Mouse (Mus musculus) v-Abl transformed pro-B cells (cell line): Measurements from ENCODE around the gene Elfn2.

Source experiments
- in situ Hi-C, 2 experiments: fragments of 400-800 bp; cut with MboI; formaldehyde crosslinking; loops; one replicate each; pipeline ENCODE4 v1.15.1; 2025; ENCODE audit not compliant: unreplicated experiment in 2 of 2

The Elfn2 gene

DNA sequence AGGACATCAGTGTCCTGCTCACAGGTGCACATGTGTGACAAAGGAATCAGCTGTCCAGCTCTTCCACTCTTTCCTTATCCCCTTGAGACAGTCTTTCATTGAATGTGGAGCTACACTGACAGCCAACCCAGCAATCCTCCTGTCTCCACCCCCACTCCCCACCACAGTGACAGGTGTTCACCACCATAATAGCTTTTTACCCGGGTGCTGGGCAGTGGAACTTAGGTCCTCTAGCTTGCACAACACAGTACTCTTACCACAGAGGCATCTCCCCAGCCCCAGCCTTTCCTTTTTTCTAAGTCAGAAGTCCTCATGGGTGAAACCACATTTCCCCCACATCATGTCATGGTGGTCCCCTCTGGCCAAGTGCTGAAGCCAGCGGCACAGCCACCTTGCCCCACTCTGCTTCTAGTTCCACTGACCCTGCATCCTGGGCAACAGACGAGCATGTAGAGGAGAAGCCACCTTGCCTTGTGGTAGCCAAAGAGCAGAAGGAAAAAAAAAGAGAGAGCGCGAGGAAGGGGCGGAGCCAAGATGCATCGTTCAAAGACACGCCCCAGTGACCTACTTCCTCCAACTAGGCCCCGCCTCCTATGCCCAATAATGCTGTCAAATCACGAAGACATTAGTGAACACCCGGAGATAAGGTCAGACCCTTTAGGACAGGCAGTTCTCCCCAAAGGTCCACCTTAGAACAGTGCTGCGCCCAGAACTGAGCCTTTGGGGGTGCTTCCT, 11.9 kb upstream of the Elfn2 start:
- in situ Hi-C loops, result loop anchor here (25.0 kb wide), 2 partner anchors 293 to 543 kb away; partner anchors contain the start of gene Kctd17 (in 1 of the 2)

GRCm38 (mm10) chr15:78726697-78727096, 8.1 kb upstream of the Elfn2 start:
- in situ Hi-C loops, result loop anchor here (25.0 kb wide), 2 partner anchors 289 to 539 kb away; partner anchors contain the start of gene Kctd17 (in 1 of the 2)

GRCm38 (mm10) chr15:78720532-78720931, 2.0 kb upstream of the Elfn2 start:
- in situ Hi-C loops, result loop anchor here (5.0 kb wide), 1 partner anchor 98 kb away; no protein-coding TSS in a partner anchor

DNA sequence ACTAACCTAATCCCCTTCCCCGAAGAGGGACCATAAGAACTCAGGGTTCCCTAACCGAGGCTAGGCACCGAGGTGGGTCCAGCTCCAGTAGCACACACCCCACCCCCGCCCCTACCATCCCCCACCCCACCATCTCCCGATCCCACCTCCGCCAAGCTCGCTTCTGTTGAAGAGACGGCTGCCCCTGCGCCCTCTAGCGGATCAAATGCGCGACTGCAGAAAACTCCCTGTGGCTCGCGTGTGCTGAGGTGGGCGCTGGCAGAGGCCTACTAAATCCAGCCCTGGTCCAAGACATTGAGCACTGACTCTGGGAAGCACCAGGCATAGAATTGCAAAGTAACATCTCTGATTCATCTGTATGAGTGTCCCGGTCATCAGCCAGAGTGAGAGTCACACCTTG, 1.5 kb upstream of the Elfn2 start:
- in situ Hi-C loops, result loop anchor here (5.0 kb wide), 1 partner anchor 98 kb away; no protein-coding TSS in a partner anchor

DNA sequence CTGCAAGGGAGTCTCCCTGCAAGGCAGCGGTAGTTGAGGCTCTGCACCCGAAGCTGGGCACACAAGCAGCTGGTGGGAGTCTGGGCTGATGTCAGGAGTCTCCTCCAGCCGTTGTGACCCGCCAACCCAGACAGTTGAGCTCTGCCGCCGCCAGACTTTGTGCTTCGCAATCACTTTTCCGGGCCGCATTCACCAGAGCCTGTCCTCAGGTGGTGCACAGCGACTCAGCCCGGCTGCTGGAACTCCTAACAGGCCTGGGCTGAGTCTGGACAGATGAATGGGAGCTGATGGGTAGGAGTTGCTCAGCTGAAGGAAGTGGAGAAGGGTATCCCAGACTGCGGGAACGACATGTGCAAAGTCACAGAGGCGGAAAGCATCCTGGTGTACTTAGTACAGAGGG, 845 bp upstream of the Elfn2 start:
- in situ Hi-C loops, result no loop called here

- in situ Hi-C loops, result no loop called here
Measured at GRCm38 (mm10) chr15:78716936-78717335, 1.6 kb downstream of the Elfn2 start.

DNA sequence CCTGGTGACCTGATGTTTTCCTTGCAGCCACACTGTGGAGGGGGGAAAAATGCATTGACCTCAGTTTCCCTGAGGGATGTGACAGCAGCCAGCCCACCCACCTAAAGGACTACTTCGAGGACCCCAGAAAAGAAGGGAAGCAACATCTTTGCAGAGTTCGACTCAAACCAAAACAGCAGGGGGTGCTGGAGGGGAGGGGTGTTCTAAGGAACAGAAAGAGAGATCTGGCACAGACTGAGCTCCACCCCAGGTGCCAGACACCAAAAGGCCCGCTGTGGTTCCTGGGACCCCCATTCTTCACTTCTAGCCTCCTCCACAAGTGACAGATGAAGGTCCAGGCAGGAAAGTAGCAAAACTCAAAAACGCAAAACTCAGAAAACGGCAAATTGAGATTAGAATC, 2.7 kb downstream of the Elfn2 start:
- in situ Hi-C loops, result no loop called here

DNA sequence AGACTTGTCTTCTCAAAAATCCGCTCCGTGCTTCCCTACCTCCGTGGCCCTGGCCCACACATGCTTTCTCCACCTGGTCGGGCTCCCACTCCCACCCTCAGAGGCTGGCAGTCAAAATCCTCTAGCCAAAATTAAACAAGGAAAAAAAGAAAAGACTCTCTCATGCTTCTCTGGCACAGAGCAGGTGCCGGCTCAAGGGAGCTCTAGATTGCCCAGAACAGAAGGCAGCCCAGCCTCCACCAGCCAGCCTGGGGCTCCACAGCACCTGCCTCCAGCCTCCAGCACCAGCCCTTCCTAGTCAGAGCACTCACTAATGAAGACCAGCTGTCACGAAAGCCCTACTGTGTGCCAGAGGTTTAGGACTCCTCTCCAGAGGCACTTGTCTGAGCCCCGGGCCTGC, 4.8 kb downstream of the Elfn2 start:
- in situ Hi-C loops, result no loop called here

DNA sequence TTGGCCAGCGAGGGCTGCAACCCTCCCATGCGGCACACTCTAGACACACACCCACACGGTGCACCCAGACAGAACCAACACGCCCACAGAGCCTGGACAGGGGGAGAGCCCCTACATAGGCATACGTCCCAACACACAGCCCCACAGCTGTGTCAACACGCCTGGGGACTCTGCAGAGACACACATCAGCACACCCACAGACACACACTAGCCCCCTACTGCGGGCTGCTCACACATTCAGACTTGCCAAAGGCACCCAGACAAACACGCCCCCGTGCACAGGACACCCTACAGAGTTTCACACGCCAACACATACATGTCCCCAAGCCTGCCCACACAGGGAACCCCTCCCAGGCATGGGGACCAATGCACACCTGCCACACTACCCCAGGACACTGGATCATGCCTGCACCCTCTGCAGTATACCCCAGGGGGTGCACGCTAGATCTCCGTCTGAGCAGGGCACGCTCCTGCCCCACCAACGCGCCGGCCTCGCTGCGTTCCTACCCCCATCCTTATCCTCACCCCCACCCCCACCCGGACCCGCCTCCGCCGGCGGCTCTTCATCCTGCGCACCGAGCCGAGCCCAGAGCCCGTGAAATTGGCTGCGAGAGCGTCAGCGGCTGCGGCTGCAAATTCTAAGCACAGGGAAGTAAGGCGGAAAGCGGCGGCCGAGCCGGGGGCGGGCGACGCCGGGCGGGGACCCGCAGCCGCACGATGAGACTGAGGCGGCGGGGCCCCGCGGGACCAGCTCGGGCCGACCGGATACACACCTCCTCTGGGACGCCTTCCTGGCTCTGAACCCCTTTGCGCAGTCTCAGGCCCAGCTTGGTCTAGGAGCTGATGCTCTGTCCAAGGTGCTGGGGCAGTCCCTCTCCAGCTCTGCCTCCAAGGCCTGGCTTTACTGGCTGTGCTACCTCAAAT, 6.0 kb downstream of the Elfn2 start:
- in situ Hi-C loops, result no loop called here

- in situ Hi-C loops, result no loop called here
Measured at GRCm38 (mm10) chr15:78711935-78712334, 6.6 kb downstream of the Elfn2 start.

DNA sequence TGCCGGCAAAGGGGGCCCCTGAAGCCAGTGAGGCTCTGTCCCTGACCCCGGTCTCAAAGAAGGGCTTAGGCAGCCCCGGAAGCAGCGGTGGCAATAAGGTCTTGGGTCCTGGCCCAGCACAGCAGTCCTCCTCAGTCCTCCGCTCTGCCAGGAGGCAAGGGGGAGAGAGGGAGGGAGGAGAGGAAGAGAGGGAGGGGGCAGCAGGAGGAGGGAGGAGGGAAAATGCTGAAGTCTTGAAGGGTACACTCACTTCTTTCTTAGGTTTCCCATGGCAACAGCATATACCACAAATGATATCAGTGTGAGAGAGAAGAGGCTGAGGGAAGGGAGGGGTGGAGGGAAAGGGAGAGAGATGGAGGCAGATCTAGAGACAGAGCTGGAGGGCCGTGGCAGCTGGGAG, 7.9 kb downstream of the Elfn2 start:
- in situ Hi-C loops, result no loop called here

- in situ Hi-C loops, result no loop called here
Measured at GRCm38 (mm10) chr15:78709767-78710166, 8.8 kb downstream of the Elfn2 start.

DNA sequence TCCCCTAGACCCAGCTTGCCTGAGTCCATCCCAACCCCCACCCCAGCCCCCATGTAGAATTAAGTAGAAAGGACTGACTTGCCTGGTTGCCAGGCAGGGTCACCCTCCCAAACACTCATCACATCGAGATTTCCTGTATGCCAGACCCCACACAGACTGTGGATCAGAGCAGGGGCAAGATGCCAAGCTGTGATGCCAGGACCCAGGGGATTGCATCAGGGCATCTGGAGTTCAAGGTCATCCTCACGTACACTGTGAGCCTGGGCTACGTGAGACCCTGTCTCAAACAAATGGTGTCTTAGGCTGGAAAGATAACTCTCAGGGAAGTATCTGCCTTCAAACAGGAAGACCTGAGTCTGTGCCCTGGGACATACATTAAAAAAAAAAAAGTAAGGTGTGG, 11.9 kb downstream of the Elfn2 start:
- in situ Hi-C loops, result no loop called here

DNA sequence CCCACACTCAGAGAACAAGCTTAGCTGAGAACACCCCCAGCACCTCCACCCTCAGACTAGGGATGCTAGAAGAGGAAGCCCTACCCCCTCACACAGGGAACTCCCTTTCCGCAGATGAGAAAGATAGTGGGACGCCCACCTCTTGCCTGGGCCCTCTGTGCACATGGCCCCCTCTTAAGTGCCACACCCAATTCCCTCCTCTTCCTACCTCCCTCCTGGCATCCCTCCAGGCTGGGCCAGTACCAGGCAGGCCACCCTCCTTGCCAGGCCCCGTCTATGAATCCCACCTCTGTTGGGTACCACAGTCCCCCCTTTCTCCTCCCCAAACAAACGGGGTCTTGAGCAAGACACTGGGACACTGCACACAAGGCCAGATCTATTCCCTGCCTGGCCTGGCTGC, 13.7 kb downstream of the Elfn2 start:
- in situ Hi-C loops, result no loop called here

DNA sequence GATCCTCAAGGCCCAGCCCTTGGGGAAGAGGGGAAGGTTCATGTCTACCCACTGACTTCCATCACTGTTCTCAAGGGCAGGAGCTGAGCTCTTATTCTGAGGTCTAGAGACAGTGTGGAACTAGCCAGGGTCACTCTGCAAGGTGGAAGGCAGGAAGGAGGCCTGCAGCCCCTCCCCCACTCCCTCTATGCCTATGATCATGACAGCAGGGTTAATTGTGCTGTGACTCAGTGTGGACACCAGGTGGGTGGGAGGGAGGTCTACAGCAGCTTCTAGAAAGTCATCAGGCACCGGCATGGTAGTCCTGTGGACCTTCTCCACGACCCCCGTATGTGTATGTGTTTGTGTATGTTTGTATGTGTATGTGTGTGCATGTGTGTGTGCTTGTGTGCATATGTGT, 14.6 kb downstream of the Elfn2 start:
- in situ Hi-C loops, result no loop called here

- in situ Hi-C loops, result no loop called here
Measured at GRCm38 (mm10) chr15:78700420-78700819, 18.2 kb downstream of the Elfn2 start.

DNA sequence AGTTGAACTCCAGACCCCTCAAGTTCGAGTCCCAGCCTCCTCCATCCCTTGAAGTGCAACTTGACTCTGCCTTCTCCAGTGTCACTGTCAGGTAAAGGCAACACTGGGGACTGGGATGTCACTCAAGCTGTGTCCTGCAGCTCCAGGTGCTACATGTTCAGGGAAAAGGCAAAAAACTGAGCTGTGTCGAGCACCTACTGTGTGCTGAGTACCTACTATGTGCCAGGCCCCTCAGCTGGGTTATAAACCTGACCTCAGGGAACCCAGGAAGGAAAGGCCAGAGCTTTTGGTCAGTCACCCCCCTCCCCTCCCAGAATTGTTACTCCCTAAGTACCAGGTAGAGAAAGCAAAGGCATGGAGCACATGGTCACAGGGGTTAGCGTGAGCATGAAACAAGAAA, 19.1 kb downstream of the Elfn2 start:
- in situ Hi-C loops, result no loop called here

DNA sequence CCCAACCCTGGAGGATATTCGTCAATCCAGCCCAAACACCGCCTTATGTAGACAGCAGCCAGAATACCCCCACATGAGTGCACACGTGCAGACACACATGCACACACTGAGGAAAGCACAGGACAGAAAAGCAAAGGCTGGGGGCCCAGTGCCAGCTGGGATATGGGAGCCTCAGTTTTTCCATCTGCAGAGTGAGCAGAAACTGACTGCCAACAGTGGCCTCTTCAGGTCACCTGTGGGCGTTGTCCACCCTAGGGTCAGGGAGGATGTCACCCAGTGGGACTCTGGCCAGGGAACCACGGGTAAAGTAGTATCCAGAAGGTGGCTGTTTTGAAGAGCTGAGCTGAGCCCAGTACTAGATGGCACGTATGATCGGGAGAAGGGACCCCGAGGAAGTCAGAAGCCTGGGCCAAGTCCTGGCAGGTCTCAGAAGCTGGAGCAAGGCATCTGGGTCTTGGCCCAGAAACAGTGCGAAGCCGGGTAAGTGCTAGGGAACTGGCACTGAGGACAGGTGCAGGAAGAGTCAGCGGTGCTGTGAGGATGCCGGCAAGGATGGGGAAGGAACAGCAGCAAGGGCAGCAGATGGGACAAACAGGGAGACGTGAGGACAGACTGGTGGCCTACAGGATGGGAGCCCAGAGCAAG, 20.0 kb downstream of the Elfn2 start:
- in situ Hi-C loops, result no loop called here

- in situ Hi-C loops, result no loop called here
Measured at GRCm38 (mm10) chr15:78698084-78698483, 20.5 kb downstream of the Elfn2 start.

DNA sequence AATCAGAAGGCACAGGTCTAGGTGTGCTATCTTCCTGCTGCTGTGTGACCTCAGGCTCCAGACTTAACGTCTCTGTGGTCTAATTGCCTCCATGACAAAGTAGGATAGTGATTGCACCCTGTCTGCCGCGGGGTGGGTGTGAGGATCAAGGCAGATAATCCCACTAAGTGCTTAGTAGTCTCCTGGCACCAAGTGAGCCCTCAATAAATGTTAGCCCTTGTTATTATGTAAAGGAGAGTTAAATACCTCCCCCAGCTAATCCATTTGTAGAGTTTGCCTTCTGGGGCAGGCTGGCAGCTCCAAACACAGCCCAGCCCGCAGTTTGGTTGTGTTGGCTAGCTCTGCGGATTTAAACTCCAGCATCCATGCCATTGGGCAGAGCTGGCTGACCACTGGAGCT, 22.8 kb downstream of the Elfn2 start:
- in situ Hi-C loops, result no loop called here

DNA sequence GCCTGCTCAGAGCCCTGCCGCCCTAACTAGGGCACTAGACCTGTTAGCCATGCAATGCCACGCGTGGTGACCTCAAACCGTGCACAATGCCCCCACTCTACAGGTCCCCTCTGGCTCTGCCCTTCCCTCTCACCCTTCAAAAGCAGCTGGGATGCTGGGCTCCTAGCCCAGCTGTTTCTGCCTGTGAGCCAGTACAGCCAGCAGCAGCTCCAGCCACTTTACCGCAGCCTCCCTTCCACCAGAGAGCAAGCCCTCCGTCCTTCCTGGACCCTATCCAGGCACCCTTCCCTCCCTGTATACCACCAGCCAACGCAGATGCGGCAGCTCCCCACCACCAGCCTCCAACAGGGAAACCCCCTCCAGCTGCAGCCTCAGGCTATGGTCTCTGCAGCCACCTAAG, 26.1 kb downstream of the Elfn2 start:
- in situ Hi-C loops, result no loop called here
